Mouse (Mus musculus) layer of hippocampus, adult 2 months (tissue): ENCODE results near the gene Cep170b. TPM values are rescaled to one million over a fixed set of nuclear protein-coding genes. Genes with fewer than 3 reads are reported as not detected.

Source experiments
- DNase-seq, 2 experiments: peaks; one replicate each; pipeline ENCODE4 v3.0.0; 2022; ENCODE audit warnings: low spot score in 2 of 2
- H3K27ac ChIP-seq: fragments of 200-600 bp; 2 replicates; pipeline ENCODE4 v1.8.1; 2022
- H3K4me3 ChIP-seq: fragments of 200-600 bp; 2 replicates; pipeline ENCODE4 v1.8.1; 2022; ENCODE audit warnings: mild to moderate bottlenecking
- CTCF ChIP-seq: fragments of 200-600 bp; conservative IDR thresholded peaks from 2 replicates; pipeline ENCODE4 v1.8.1; 2022; ENCODE audit warnings: antibody characterized with exemption, mild to moderate bottlenecking, moderate library complexity
- long read RNA-seq, 2 experiments: library from polyadenylated mRNA; stranded (forward); transcript quantifications; one replicate each; pipeline ENCODE4 v2.0.0; 2021; ENCODE audit warnings: borderline mapping rate in 2 of 2
- total RNA-seq, 2 experiments: library from RNA; stranded (reverse); gene quantifications; 2 replicates each; pipeline ENCODE4 v1.2.3; 2021

The Cep170b gene
- total RNA-seq: 100 to 1,000 TPM; 194 to 210 TPM
- long read RNA-seq, experiment 1, full-length matches to known transcripts: 55 of 155 reads
- long read RNA-seq, experiment 1, partial matches to known transcripts: 56 of 155 reads
- long read RNA-seq, experiment 1, other reads (novel, unspliced or antisense): 44 of 155 reads
- long read RNA-seq, experiment 2, full-length matches to known transcripts: 90 of 207 reads
- long read RNA-seq, experiment 2, partial matches to known transcripts: 102 of 207 reads
- long read RNA-seq, experiment 2, other reads (novel, unspliced or antisense): 15 of 207 reads

- no peak within 1 kb of the TSS for H3K27ac ChIP-seq
- TF ChIP-seq CTCF: no peak
Measured at GRCm38 (mm10) chr12:112720216-112720615, at the start of gene Cep170b. Gene Cep170b (plus strand): TSS chr12:112720455.

GRCm38 (mm10) chr12:112670718-112671393 is 49.4 kb upstream of the Cep170b start:
- Histone ChIP-seq H3K4me3 (no peak overlapping the region), H3K27ac (no peak overlapping the region)
- no peak for DNase-seq
- TF ChIP-seq CTCF: no peak

More at GRCm38 (mm10) chr12:112720216-112720615, at the start of gene Cep170b:
- no peak within 1 kb of the TSS for H3K4me3 ChIP-seq
- no peak for DNase-seq

DNA sequence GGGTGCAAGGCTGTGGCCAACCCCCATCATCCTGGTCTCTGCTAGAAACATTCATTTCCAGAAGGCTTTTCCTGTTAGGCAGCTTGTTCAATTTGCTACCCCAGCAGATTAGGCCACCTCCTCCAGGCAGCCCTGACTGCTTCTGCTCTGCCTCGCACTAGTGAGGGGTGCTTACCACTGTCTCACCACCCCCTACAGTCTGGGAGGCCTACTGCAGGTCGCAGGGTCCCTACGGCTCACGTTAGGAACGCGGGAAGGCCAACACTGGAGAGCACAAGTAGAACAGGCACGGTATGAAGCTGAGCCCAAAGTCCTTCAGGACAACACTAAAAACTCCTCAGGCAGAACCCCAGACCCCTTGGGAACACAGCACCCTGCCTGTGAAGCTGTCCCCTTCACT is 48.4 kb upstream of the Cep170b start:
- DNase-seq: no peak
- no peak overlapping the region for H3K27ac ChIP-seq
- peak; percentile 56 for TF ChIP-seq CTCF
- no peak overlapping the region for H3K4me3 ChIP-seq

GRCm38 (mm10) chr12:112672744-112673575 is 47.3 kb upstream of the Cep170b start:
- peak overlapping the region; percentile 90 for H3K27ac ChIP-seq
- H3K4me3 ChIP-seq: peak overlapping the region; percentile 75
- DNase-seq: no peak
- peak; percentile 62 for TF ChIP-seq CTCF

GRCm38 (mm10) chr12:112673576-112674091 is 46.6 kb upstream of the Cep170b start:
- no peak for TF ChIP-seq CTCF
- H3K4me3 ChIP-seq: peak overlapping the region; percentile 75
- no peak for DNase-seq
- peak overlapping the region; percentile 90 for H3K27ac ChIP-seq

DNA sequence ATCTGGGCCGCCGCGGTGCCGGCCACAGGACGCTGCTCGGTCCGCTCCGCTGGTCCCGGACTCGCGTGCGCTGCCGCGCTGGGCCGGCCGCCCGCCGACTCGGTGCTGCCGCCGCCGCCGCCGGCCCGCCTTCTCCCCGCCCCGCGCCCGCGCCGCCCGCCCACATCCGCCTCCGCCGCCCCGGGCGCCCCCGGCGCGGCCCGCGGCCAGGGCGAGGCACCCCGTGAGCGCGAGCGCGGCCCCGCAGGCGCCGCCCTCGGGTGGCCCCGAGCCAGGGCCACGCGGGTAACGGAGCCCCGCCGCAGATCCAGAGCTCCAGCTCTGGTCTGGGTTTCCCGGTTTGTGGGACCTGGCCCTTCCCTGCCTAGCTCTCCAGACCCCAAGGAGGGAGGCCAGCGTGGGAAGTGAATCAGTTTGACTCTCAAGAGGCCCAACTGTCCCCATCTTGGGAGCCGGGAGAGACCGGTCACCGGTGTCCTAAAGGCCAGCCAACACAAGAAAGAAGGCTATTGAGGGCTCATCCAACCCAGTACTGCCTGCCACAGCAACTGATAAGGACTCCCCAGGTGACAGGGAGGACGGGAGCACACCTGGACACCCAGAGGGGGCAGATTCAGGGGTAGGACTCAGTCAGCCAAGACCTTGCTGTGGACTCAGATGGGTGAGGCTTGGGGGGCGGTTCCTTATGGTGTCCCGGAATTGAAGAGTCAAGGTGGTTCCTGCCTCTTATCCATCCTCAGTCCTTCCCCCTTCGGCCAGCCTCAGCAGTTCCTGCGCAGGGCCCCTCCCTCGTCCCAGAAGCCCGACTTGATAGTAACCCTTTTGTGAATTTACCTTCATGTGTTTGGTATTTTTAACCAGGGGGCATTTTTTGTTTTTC is 45.9 kb upstream of the Cep170b start, which contains the start of gene Akt1:
Gene Akt1, minus strand, starts transcription at position 753 of the 880 bp plus-strand sequence.
- Histone ChIP-seq H3K27ac (peak within 1 kb of the TSS; percentile 90), H3K4me3 (peak within 1 kb of the TSS; percentile 75)
- no peak for TF ChIP-seq CTCF
- DNase-seq: no peak

DNA sequence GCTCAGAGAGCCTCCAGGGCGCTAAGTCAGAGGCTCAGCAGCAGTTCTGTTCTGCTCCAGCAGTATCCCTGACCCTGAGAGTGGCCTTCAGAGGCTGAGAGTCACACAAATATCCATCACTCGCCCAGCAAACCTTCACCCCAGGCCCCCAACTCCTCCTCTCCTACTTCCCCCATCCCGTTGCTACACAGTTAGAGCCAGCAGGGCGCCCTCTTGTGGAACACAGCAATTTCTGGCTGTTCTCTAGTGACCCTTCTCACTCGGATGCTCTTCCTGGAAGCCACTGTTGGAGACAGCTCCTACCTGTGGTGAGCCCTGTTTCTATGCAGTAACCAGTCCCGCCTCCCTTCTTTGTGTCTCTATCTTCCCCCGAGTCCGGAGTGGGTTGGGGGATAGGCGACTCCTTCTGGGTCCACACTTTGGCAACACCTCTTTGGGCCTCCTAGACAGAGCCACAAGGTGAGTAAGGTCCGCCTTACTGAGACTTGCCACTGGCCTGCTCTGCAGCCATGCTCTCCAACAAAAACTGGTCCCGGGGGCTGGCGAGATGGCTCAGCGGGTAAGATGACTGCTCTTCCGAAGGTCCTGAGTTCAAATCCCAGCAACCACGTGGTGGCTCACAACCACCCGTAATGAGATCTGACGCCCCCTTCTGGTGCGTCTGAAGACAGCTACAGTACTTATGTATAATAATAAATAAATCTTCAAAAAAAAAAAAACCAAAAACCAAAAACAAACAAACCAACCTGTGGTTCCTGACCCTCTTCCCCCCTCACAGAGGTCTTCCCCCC is 44.8 kb upstream of the Cep170b start:
- peak overlapping the region; percentile 63; the same call in 1 of the 2 replicates for H3K4me3 ChIP-seq
- peak overlapping the region; percentile 89 for H3K27ac ChIP-seq
- TF ChIP-seq CTCF: peak; percentile 75
- DNase-seq: peak; percentile 74 to 80

- no peak overlapping the region for H3K4me3 ChIP-seq
- TF ChIP-seq CTCF: no peak
- DNase-seq: no peak
Measured at GRCm38 (mm10) chr12:112677076-112677475, 43.2 kb upstream of the Cep170b start.

GRCm38 (mm10) chr12:112677943-112678554 is 42.2 kb upstream of the Cep170b start:
- TF ChIP-seq CTCF: peak; percentile 34
- Histone ChIP-seq H3K27ac (no peak overlapping the region), H3K4me3 (peak overlapping the region; percentile 62)
- DNase-seq: no peak

More at GRCm38 (mm10) chr12:112677076-112677475, 43.2 kb upstream of the Cep170b start:
- no peak overlapping the region for H3K27ac ChIP-seq

DNA sequence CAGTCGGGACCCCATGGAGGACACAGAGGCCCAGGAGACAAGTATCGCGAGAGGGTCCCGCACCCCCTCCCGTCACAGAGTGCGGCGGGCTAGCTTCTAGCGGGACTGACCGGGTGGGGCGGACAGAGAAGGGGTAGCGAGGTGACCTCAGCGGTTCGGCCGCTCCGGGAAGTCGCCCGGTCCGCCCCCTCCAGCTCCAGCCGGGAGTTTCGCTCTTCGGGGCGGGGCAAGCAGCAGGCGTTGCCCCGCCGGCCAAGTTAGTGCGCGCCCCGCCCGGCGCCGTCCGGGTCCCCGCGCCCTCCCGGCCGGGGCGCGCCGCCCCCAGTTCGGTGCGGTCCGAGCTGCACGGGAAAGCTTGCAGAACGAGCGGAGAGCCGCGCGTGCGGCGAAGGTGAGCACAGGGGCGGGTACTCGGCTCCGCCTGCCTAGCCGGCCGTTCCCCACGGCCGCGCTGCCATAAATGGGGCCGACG is 41.7 kb upstream of the Cep170b start, which contains the start of gene Zbtb42:
Gene Zbtb42, plus strand, starts transcription at position 274 of the 472 bp plus-strand sequence.
- no peak for DNase-seq
- no peak within 1 kb of the TSS for H3K27ac ChIP-seq
- no peak for TF ChIP-seq CTCF
- H3K4me3 ChIP-seq: peak within 1 kb of the TSS; percentile 62
